Mouse (Mus musculus): Measurements from ENCODE around the gene Rabep1. TPM values are rescaled to one million over a fixed set of nuclear protein-coding genes. Genes with fewer than 3 reads are reported as not detected.

Rabep1 gene
- polyA plus RNA-seq, 1 experiment from 2014 or later = 32.6 TPM

DNA sequence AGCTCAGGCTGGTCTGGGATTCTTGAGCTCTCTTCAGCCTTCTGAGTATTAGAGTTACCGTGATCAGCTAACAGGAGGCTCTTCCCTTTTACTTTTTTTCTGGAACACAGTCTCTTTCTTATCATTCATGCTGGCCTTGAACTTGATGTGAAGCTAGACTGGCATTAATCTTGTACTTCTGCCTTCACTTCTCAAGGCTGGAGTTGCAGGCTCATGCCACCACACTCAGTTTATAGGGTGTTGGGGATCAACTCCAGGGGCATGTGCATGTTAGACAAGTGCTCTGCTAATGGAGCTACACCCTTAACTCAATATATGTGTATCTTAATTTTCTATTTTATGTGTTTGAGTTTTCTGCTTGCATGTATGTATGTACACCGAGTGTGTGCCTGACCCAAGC is 25.2 kb downstream of the Rabep1 start:
- no peaks in the 10 kb centered on the region for H3K9me3 ChIP-seq (ENCODE audit: low read depth, low read length)
- no peaks in the 10 kb centered on the region for H3K27me3 ChIP-seq (ENCODE audit: insufficient read depth, low read length)
- no peak overlapping the region for H3K9ac ChIP-seq
- H3K36me3 ChIP-seq (ENCODE audit: insufficient read depth) = no peaks in the 10 kb centered on the region
- H3K4me2 ChIP-seq = no peak overlapping the region
- no peak for TF ChIP-seq CTCF (IDR thresholded peaks at IDR 0.05; ENCODE audit: low read depth)
- no peaks in the 10 kb centered on the region for H3K4me1 ChIP-seq (ENCODE audit: insufficient read depth)
- WGBS = 88% methylated on average over 2 of the region's 2 CpGs
- H3K27ac ChIP-seq (ENCODE audit: low read depth) = no peak overlapping the region
- DNase-seq = no peak
- ATAC-seq (ENCODE audit: insufficient read depth) = no peak
- no peak overlapping the region for H3K4me3 ChIP-seq (ENCODE audit: low read depth, low read length)

DNA sequence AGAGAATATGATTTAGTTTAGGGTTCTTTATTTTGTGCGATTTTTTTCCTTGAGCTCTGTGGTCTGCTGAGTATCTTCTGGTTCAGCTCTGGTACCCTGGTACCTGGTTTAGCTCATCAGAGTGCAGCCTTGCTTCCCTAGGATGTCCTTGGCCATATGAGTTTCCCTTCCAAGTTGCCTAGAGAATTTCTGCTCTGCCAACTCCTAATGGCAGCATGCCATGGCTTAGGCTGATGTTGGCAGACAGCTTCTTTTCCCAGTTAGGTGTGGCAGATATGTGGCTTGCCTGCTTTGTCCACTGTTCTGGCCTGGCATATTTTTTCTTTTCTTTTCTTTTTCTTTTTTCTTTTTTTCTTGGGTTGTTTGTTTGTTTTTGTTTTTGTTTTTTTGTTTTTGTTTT is 25.8 kb downstream of the Rabep1 start:
- WGBS = 90% methylated on average over 1 of the region's 1 CpGs
- H3K4me1 ChIP-seq (ENCODE audit: insufficient read depth) = no peaks in the 10 kb centered on the region

DNA sequence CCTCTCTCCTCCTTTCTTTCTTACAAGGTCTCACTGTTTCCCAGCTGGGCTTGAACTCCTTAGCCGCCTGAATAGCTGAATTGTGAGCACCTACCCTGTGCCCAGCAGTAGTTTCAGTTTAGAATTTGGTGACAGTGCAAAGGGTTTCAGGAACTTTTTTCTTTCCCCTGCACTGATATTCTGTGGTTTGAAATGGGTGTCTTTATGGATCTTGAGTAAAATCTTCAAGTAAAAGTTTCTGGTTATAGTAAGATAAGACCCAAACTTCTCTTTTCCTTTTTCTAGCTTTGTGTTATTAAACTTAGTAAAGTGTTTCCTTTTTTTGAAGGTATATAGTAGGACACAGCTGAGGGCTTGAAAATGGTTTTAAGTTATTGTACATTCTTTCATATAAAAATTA is 26.5 kb downstream of the Rabep1 start:
- no peak for TF ChIP-seq CTCF (IDR thresholded peaks at IDR 0.05; ENCODE audit: low read depth)
- Histone ChIP-seq H3K4me3 (ENCODE audit: low read depth, low read length) (no peak overlapping the region), H3K4me2 (no peak overlapping the region), H3K4me1 (ENCODE audit: insufficient read depth) (no peaks in the 10 kb centered on the region), H3K27ac (ENCODE audit: low read depth) (no peak overlapping the region), H3K36me3 (ENCODE audit: insufficient read depth) (no peaks in the 10 kb centered on the region), H3K9ac (no peak overlapping the region), H3K9me3 (ENCODE audit: low read depth, low read length) (no peaks in the 10 kb centered on the region), H3K27me3 (ENCODE audit: insufficient read depth, low read length) (no peaks in the 10 kb centered on the region)
- ATAC-seq (ENCODE audit: insufficient read depth) (no peak), DNase-seq (no peak)
- whole genome bisulfite sequencing = 82% methylated on average over 1 of the region's 1 CpGs

More for the DNA sequence above, 25.8 kb downstream of the Rabep1 start:
- no peak overlapping the region for H3K9ac ChIP-seq
- no peaks in the 10 kb centered on the region for H3K27me3 ChIP-seq (ENCODE audit: insufficient read depth, low read length)
- no peak overlapping the region for H3K27ac ChIP-seq (ENCODE audit: low read depth)
- H3K4me3 ChIP-seq (ENCODE audit: low read depth, low read length) = no peak overlapping the region
- DNase-seq = peak; percentile 47
- no peak overlapping the region for H3K4me2 ChIP-seq
- ATAC-seq (ENCODE audit: insufficient read depth) = no peak
- H3K36me3 ChIP-seq (ENCODE audit: insufficient read depth) = no peaks in the 10 kb centered on the region
- TF ChIP-seq CTCF (IDR thresholded peaks at IDR 0.05; ENCODE audit: low read depth) = no peak
- no peaks in the 10 kb centered on the region for H3K9me3 ChIP-seq (ENCODE audit: low read depth, low read length)

DNA sequence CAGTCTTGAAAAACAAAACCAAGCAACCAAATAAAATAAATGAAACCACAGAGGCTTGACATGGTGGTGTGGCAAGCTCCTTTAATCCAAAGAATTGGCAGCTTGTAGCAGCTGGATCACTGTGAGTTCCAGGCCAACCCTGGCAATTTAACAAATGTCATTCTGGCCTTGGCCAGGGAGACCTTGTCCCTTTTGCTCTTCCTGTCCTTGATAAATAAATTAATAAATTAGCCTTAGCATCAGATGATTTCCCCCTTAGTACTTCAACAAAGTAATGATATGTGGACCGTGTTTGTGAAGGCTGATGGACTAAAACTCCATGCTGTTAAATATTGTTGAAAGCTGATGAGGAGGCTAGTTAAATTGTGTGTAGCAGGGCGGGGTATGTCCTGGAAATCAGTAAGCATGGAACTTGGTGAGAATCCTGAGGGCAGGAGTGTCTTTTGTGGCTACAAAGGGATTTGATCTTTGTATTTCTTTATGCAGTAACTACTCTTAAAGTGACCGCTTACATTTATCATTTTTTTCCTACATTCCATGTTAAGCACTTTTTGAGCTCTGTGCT is 27.3 kb downstream of the Rabep1 start:
- WGBS = 72% methylated on average over 3 of the region's 3 CpGs
- 0 out of 2 replicates have a peak, but pooled peaks cover 5% of the 10 kb centered on the region for H3K36me3 ChIP-seq (ENCODE audit: insufficient read depth)
- no peaks in the 10 kb centered on the region for H3K9me3 ChIP-seq (ENCODE audit: low read depth, low read length)
- peak; percentile 19 for DNase-seq
- H3K9ac ChIP-seq = no peak overlapping the region
- H3K27ac ChIP-seq (ENCODE audit: low read depth) = no peak overlapping the region
- no peak for TF ChIP-seq CTCF (IDR thresholded peaks at IDR 0.05; ENCODE audit: low read depth)
- no peaks in the 10 kb centered on the region for H3K27me3 ChIP-seq (ENCODE audit: insufficient read depth, low read length)
- H3K4me2 ChIP-seq = no peak overlapping the region
- ATAC-seq (ENCODE audit: insufficient read depth) = no peak
- no peak overlapping the region for H3K4me3 ChIP-seq (ENCODE audit: low read depth, low read length)
- H3K4me1 ChIP-seq (ENCODE audit: insufficient read depth) = no peaks in the 10 kb centered on the region

DNA sequence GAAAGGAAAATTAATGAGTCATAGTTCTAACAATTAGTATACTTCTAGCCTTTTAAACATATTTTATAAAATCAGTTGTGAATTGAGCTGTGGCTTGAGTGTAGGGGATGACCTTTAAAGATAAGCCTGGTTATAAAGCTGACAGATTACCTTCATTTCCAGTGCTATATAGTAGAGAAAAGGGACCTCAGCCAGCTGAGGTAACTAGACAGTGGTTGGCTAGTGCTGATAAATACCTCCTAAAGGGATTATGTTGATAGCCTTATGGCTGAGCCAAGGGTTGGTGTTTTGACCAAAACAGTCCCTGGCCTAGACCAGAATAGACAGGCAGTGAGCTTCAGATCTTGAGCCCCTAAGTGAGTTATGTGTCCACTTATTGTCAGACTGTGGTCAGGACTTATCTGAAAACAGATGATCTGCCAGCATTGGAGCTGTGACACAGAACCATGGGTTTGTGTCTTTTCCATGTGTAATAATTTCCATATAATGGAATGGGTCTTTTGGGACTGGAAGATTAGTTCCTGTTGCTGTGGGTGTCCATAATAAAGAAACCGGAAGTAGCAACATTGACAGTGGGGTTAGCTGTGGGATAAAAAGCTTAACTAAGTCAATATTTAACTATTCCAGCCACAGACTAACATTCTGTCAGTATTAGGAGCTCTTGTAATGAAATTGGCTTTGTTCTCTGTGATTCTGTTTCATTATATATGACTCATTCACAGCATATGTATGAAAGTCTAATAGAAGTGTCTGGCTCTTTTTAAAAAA is 29.5 kb downstream of the Rabep1 start:
- Histone ChIP-seq H3K4me3 (ENCODE audit: low read depth, low read length) (no peak overlapping the region), H3K9me3 (ENCODE audit: low read depth, low read length) (no peaks in the 10 kb centered on the region), H3K27me3 (ENCODE audit: insufficient read depth, low read length) (no peaks in the 10 kb centered on the region), H3K4me2 (no peak overlapping the region), H3K36me3 (ENCODE audit: insufficient read depth) (0 out of 2 replicates have a peak, but pooled peaks cover 5% of the 10 kb centered on the region), H3K9ac (no peak overlapping the region), H3K27ac (ENCODE audit: low read depth) (no peak overlapping the region), H3K4me1 (ENCODE audit: insufficient read depth) (no peaks in the 10 kb centered on the region)
- DNase-seq (no peak), ATAC-seq (ENCODE audit: insufficient read depth) (no peak)
- TF ChIP-seq CTCF (IDR thresholded peaks at IDR 0.05; ENCODE audit: low read depth) = no peak
- WGBS = 62% methylated on average over 1 of the region's 1 CpGs

DNA sequence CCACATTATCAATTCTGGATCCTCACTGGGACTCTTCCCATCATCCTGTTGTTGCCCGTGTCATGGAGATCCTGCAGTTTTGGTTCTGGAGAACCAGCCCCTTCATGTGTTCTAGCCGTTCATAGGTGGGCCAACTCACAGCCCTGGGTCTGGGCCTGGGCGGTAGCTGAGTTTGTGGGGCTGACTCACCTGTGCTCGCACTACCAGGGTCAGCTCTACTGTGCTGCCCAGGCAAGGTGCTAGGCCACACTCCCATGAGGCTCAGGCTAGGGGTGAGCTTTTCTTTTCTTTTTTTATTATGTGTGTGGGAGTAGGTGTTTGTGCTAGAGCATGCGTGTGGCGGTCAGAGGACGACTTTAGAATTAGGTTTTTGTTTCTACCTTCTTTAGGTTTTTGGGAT is 33.1 kb downstream of the Rabep1 start:
- 93% methylated on average over 7 of the region's 7 CpGs for WGBS
- TF ChIP-seq CTCF (IDR thresholded peaks at IDR 0.05; ENCODE audit: low read depth) = no peak
- Histone ChIP-seq H3K27me3 (ENCODE audit: insufficient read depth, low read length) (no peaks in the 10 kb centered on the region), H3K9ac (no peak overlapping the region), H3K4me2 (no peak overlapping the region), H3K36me3 (ENCODE audit: insufficient read depth) (0 out of 2 replicates have a peak, but pooled peaks cover 10% of the 10 kb centered on the region), H3K27ac (ENCODE audit: low read depth) (no peak overlapping the region), H3K4me1 (ENCODE audit: insufficient read depth) (no peaks in the 10 kb centered on the region), H3K4me3 (ENCODE audit: low read depth, low read length) (no peak overlapping the region), H3K9me3 (ENCODE audit: low read depth, low read length) (no peaks in the 10 kb centered on the region)
- ATAC-seq (ENCODE audit: insufficient read depth) (no peak), DNase-seq (no peak)

DNA sequence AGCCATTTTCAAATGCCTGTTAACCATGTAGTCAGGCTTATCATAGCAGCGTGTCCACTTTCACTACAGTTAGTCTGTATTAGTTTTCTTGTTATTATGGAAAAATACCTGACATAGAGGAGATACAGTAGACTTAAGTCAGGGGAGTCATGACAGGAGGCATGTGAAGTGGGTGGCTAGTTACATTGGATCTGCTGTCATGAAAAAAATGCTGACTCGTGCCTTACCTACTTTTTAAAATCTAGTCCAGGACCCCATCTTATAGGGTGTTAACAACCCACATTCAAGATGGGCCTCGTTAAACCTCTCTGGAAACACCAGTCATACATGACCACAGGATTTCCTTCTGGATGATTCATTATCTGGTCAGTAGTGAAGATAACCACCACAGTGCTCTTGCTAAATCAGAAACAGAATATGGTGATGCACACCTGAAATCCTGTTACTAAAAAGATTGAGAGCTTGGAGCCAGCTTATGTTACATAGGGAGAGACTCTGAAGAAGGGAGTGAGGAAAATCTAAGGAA is 38.4 kb downstream of the Rabep1 start:
- ATAC-seq (ENCODE audit: insufficient read depth) (no peak), DNase-seq (no peak)
- TF ChIP-seq CTCF (IDR thresholded peaks at IDR 0.05; ENCODE audit: low read depth) = no peak
- Histone ChIP-seq H3K36me3 (ENCODE audit: insufficient read depth) (peaks cover 25% of the 10 kb centered on the region), H3K27me3 (ENCODE audit: insufficient read depth, low read length) (no peaks in the 10 kb centered on the region), H3K4me3 (ENCODE audit: low read depth, low read length) (no peak overlapping the region), H3K9me3 (ENCODE audit: low read depth, low read length) (no peaks in the 10 kb centered on the region), H3K4me2 (no peak overlapping the region), H3K27ac (ENCODE audit: low read depth) (no peak overlapping the region), H3K9ac (no peak overlapping the region), H3K4me1 (ENCODE audit: insufficient read depth) (no peaks in the 10 kb centered on the region)
- WGBS = 84% methylated on average over 3 of the region's 3 CpGs

Data from lung, embryonic 14.5 days (tissue).